Mouse (Mus musculus) kidney, postnatal 0 days (tissue): Measurements from ENCODE around the gene Ptpn7. TPM values are rescaled to one million over a fixed set of nuclear protein-coding genes. Genes with fewer than 3 reads are reported as not detected.

Experiments
- ATAC-seq: fragments of 200-750 bp; cut with Nextera tagmentation; replicated peaks from 2 replicates; pipeline ENCODE4 v1.8.0; 2017; ENCODE audit warnings: low read depth, moderate number of reproducible peaks, moderate TSS enrichment, moderate library complexity; ENCODE audit not compliant: low FRiP score
- DNase-seq: peaks from one replicate; pipeline ENCODE4 v3.0.0-alpha.2; 2016; ENCODE audit warnings: low spot score
- H3K27ac ChIP-seq: fragments of 300-500 bp; sonication (generic); 2 replicates; pipeline ENCODE4 v1.5.1; 2014; ENCODE audit warnings: mild to moderate bottlenecking
- H3K27me3 ChIP-seq: fragments of 300-500 bp; sonication (generic); 2 replicates; pipeline ENCODE4 v1.6.1; 2014; ENCODE audit warnings: low read length, mixed read lengths; ENCODE audit not compliant: insufficient read depth
- H3K36me3 ChIP-seq: fragments of 300-500 bp; sonication (generic); 2 replicates; pipeline ENCODE4 v1.6.1; 2014; ENCODE audit warnings: low read length, mixed read lengths; ENCODE audit not compliant: insufficient read depth
- H3K4me1 ChIP-seq: fragments of 300-500 bp; sonication (generic); replicated peaks from 2 replicates; pipeline ENCODE4 v1.6.1; 2014; ENCODE audit warnings: antibody characterized with exemption, low read length, mixed read lengths; ENCODE audit not compliant: insufficient read depth
- H3K4me2 ChIP-seq: fragments of 300-500 bp; sonication (generic); 2 replicates; pipeline ENCODE4 v1.6.1; 2014; ENCODE audit warnings: mild to moderate bottlenecking, low read length, moderate library complexity, mixed read lengths
- H3K4me3 ChIP-seq: fragments of 300-500 bp; sonication (generic); replicated peaks from 2 replicates; pipeline ENCODE4 v1.5.1; 2014; ENCODE audit warnings: low read depth, low read length
- H3K9ac ChIP-seq: fragments of 300-500 bp; sonication (generic); 2 replicates; pipeline ENCODE4 v1.6.1; 2014; ENCODE audit warnings: low read depth, low read length
- H3K9me3 ChIP-seq: fragments of 300-500 bp; sonication (generic); replicated peaks from 2 replicates; pipeline ENCODE4 v1.6.1; 2016; ENCODE audit warnings: low read length, inconsistent platforms, mixed read lengths
- CTCF ChIP-seq: IDR thresholded peaks from 2 replicates; pipeline ENCODE4 v1.5.1; 2016; ENCODE audit warnings: antibody characterized with exemption, low read depth, mild to moderate bottlenecking, moderate library complexity
- WGBS: fragments of 180-500 bp; shearing (Covaris S2); extraction: QIAGEN DNeasy Blood & Tissue Kit; methylation state at CpG from one replicate; pipeline ENCODE4 v1.1.7; 2014; 5-methylcytosine and 5-hydroxymethylcytosine counted together
- polyA plus RNA-seq: library from polyadenylated mRNA; unstranded; fragments of >200 nt; fragmentation: Nextera tagmentation; extraction: Ambion mirVana; gene quantifications from 2 replicates; pipeline ENCODE4 v1.2.1, GENCODE M21; 2015

Ptpn7 gene
- polyA plus RNA-seq, 1 experiment from 2014 or later, result 0.38 TPM

DNA sequence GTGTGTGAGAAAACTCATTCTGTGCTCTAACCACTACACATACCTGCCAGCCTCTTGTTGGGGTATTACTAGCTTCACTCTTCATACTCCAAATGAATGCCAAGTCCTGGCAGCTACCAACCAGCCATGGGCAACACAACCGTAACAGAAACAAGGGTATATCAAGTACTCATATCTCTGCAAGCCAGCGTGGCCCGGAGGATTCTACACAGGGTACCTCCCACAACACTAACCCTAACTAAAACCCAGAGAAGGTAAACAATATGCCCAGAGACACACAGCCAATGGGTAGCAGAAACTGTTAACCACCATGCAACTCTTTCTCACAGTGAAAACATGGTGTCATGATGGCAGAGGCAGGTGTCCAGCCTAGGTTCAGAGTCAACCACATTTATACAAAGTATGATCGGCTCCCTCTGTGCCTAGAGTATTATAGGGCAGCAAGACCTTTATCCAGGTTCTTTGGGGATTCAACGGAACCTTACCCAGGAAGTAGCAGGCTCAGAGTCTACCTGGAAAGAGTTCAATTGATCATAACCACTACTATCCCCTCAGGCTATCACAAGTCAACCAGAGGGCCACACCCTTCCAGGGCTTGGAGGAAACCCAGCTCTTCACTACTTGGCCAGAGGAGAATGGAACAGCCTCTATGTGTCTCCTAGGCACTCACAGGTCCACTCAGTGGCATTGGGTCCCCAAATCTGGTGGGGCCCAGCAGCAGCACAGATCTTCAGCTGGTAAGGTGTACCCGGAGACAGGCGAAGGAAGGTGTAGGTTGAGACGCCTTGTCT, 7.7 kb upstream of the Ptpn7 start:
- Histone ChIP-seq H3K9me3 (no peaks in the 10 kb centered on the region), H3K27me3 (no peaks in the 10 kb centered on the region), H3K4me3 (no peak overlapping the region), H3K27ac (no peak overlapping the region), H3K36me3 (no peaks in the 10 kb centered on the region), H3K4me1 (peaks cover 16% of the 10 kb centered on the region; the same call in 1 of the 2 replicates), H3K9ac (no peak overlapping the region), H3K4me2 (no peak overlapping the region)
- TF ChIP-seq CTCF, result no peak
- 91% methylated on average over 8 of the region's 8 CpGs for WGBS
- ATAC-seq, result no peak
- DNase-seq, result no peak

GRCm38 (mm10) chr1:135125990-135126389, 6.5 kb upstream of the Ptpn7 start:
- Histone ChIP-seq H3K9me3 (no peaks in the 10 kb centered on the region), H3K9ac (no peak overlapping the region), H3K36me3 (no peaks in the 10 kb centered on the region), H3K27ac (no peak overlapping the region), H3K4me3 (no peak overlapping the region), H3K27me3 (no peaks in the 10 kb centered on the region), H3K4me2 (no peak overlapping the region), H3K4me1 (peaks cover 16% of the 10 kb centered on the region; the same call in 1 of the 2 replicates)
- DNase-seq (no peak), ATAC-seq (no peak)
- 59% methylated on average over 8 of the region's 8 CpGs for WGBS
- TF ChIP-seq CTCF, result no peak

GRCm38 (mm10) chr1:135126443-135127027, 6.0 kb upstream of the Ptpn7 start:
- Histone ChIP-seq H3K27ac (no peak overlapping the region), H3K36me3 (no peaks in the 10 kb centered on the region), H3K9me3 (no peaks in the 10 kb centered on the region), H3K4me1 (peaks cover 16% of the 10 kb centered on the region; the same call in 1 of the 2 replicates), H3K4me3 (no peak overlapping the region), H3K4me2 (no peak overlapping the region), H3K9ac (no peak overlapping the region), H3K27me3 (no peaks in the 10 kb centered on the region)
- no peak for TF ChIP-seq CTCF
- WGBS, result 28% methylated on average over 4 of the region's 4 CpGs
- DNase-seq (peak; percentile 60), ATAC-seq (no peak)

DNA sequence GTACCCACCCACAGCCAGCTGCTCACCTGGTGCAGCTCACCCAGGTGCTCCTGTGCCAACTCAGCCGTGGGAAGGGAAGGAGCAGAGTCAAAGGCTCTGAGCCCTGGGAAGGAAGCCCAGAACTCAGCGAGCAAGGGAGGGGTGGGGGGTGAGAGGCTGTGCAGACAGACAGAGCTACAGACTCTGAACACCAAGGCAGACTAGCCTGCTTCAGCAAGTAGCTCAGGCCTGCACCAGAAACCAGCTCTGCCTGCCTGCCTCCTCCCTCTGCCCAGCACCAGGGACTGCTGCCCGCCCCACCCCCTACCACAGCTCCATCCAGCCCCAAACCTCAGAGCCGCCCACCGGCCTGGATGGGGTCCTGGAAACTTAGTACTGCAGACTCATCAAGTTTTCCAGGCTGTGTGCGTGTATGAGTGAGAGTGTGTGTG, 4.5 kb upstream of the Ptpn7 start:
- 34% methylated on average over 6 of the region's 6 CpGs for WGBS
- TF ChIP-seq CTCF, result no peak
- no peak overlapping the region; the same call in 1 of the 2 replicates for H3K27ac ChIP-seq
- H3K27me3 ChIP-seq, result no peaks in the 10 kb centered on the region
- DNase-seq (no peak), ATAC-seq (no peak)
- peaks cover 19% of the 10 kb centered on the region; the same call in 1 of the 2 replicates for H3K4me1 ChIP-seq
- no peaks in the 10 kb centered on the region for H3K36me3 ChIP-seq
- peak overlapping the region; percentile 35; the same call in 1 of the 2 replicates for H3K9ac ChIP-seq
- H3K9me3 ChIP-seq, result no peaks in the 10 kb centered on the region
- no peak overlapping the region for H3K4me3 ChIP-seq
- H3K4me2 ChIP-seq, result no peak overlapping the region

DNA sequence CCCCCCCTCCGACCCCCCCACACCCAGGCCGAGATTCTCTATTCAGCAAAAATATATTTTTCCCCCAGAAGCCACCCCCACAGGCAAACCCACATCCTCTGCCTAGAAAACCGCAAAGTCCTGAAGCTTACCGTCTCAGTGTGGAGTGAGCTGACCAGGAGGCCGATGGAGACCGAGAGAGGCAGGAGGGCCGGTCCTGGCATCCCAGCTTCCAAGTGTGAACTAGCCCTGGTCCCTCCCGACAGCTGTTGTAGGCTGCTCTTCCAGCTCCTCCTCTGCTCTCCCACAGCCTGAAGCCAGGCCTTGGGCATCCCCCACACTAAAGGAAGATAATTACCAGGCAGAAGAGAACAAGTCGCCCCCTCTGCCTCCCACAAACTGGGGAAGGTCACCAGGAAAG, 3.5 kb upstream of the Ptpn7 start:
- Histone ChIP-seq H3K4me2 (no peak overlapping the region), H3K27me3 (no peaks in the 10 kb centered on the region), H3K4me1 (peaks cover 19% of the 10 kb centered on the region; the same call in 1 of the 2 replicates), H3K27ac (no peak overlapping the region), H3K9me3 (no peaks in the 10 kb centered on the region), H3K4me3 (no peak overlapping the region), H3K9ac (no peak overlapping the region), H3K36me3 (no peaks in the 10 kb centered on the region)
- no peak for TF ChIP-seq CTCF
- 28% methylated on average over 9 of the region's 9 CpGs for WGBS
- peak; percentile 54 for DNase-seq
- no peak for ATAC-seq

- no peaks in the 10 kb centered on the region for H3K36me3 ChIP-seq
- no peak for DNase-seq
- no peak overlapping the region for H3K4me3 ChIP-seq
- H3K9me3 ChIP-seq, result no peaks in the 10 kb centered on the region
- no peak for TF ChIP-seq CTCF
- H3K27me3 ChIP-seq, result no peaks in the 10 kb centered on the region
- H3K4me2 ChIP-seq, result no peak overlapping the region
- H3K4me1 ChIP-seq, result peaks cover 19% of the 10 kb centered on the region; the same call in 1 of the 2 replicates
- no peak overlapping the region for H3K9ac ChIP-seq
- WGBS, result 64% methylated on average over 9 of the region's 9 CpGs
- ATAC-seq, result no peak
- no peak overlapping the region for H3K27ac ChIP-seq
Observed at GRCm38 (mm10) chr1:135129543-135130183, 2.8 kb upstream of the Ptpn7 start.
